In genomic region chr5:125267150-125267961, GRCm38 (mm10) we compare ENCODE assay signal across 9 mouse cellular contexts.
DNase-seq lines count a peak whose midpoint lies in the region; ATAC-seq lines count a peak whose summit lies in the region.
"Had no signal": no experiment of that assay in that cellular context is flagged by ENCODE, and none has a peak within 500 bp of the region (broad histone marks: within the 10 kb centered on the region; RNA-seq: fewer than 3 reads in every experiment).

No protein-coding gene starts in this region.

- DNase-seq in kidney, adult 18-20 months: peak; percentile 33
- no peak for DNase-seq in kidney, adult 9 months
- peak; percentile 76 to 85 for DNase-seq in heart, postnatal 14 days
- DNase-seq in layer of hippocampus, postnatal 36 days: peak; percentile 54 to 61
- DNase-seq in lung, postnatal 4 days: peak; percentile 59 to 78
- no peak for DNase-seq in natural killer cell, adult 2 months (ENCODE audit: low spot score in 2 of 2)

- peaks cover 32% of the 10 kb centered on the region for H3K4me1 ChIP-seq in stomach, embryonic 16.5 days (ENCODE audit: control insufficient read depth, insufficient read depth, low read length)

- no peaks in the 10 kb centered on the region for H3K9me3 ChIP-seq in stomach, embryonic 16.5 days (replicated peaks; ENCODE audit: control insufficient read depth, low read length)
- H3K9me3 ChIP-seq: G1E had no signal

- 0 out of 2 replicates have a peak overlapping the region, but pooled peaks have one; percentile 5 for H3K9ac ChIP-seq in stomach, embryonic 16.5 days (ENCODE audit: low read length)

- H3K36me3 ChIP-seq in stomach, embryonic 16.5 days (ENCODE audit: control insufficient read depth, insufficient read depth, low read length): no peaks in the 10 kb centered on the region
- H3K36me3 ChIP-seq: G1E had no signal

- intact Hi-C loops in heart, postnatal 14 days (cut with DNase I): loop anchor here (5.0 kb wide), 4 partner anchors 50 to 200 kb away; partner anchors contain the start of gene Ncor2

- ATAC-seq in common myeloid progenitor, adult 5-6 weeks (replicated peaks; ENCODE audit: low read depth, poor library complexity, severe bottlenecking): peak; percentile 7; the same call in 1 of the 2 replicates
- no peak for ATAC-seq in stomach, embryonic 16.5 days (ENCODE audit: insufficient read depth, low FRiP score)

- H3K27me3 ChIP-seq in stomach, embryonic 16.5 days (ENCODE audit: control insufficient read depth, insufficient read depth, low read length): no peaks in the 10 kb centered on the region

- 0 out of 2 replicates have a peak overlapping the region, but pooled peaks have one; percentile 13 for H3K4me3 ChIP-seq in stomach, embryonic 16.5 days (replicated peaks; ENCODE audit: low read length)

- 26% methylated on average over 35 of the region's 35 CpGs for WGBS in stomach, embryonic 16.5 days

- no peak overlapping the region for H3K27ac ChIP-seq in stomach, embryonic 16.5 days (ENCODE audit: low read length)

- peak overlapping the region; percentile 43 for H3K4me2 ChIP-seq in stomach, embryonic 16.5 days (ENCODE audit: low read depth, low read length)

Comparison
In these comparisons a context has a peak if more than half of its experiments do, and no peak if none do; other contexts are left out.
1. DNase-seq: peak in kidney, adult 18-20 months (single experiment), heart, postnatal 14 days (2 of 2), layer of hippocampus, postnatal 36 days (2 of 2) and lung, postnatal 4 days (2 of 2); none in kidney, adult 9 months (single experiment) and natural killer cell, adult 2 months (0 of 2).